Mouse (Mus musculus) lung, embryonic 16.5 days (tissue): Measurements from ENCODE around the gene Pabpc1l. TPM values are rescaled to one million over a fixed set of nuclear protein-coding genes. Genes with fewer than 3 reads are reported as not detected.

Experiments
- ATAC-seq: fragments of 200-750 bp; cut with Nextera tagmentation; 2 replicates; pipeline ENCODE4 v1.8.0; 2017; ENCODE audit warnings: low read depth, mild to moderate bottlenecking, moderate library complexity
- H3K27ac ChIP-seq: fragments of 300-500 bp; sonication (generic); 2 replicates; pipeline ENCODE4 v1.5.1; 2014; ENCODE audit warnings: mild to moderate bottlenecking, control low read depth, low read length
- H3K27me3 ChIP-seq: fragments of 300-500 bp; sonication (generic); 2 replicates; pipeline ENCODE4 v1.6.1; 2014; ENCODE audit warnings: low read depth, low read length, mixed read lengths; ENCODE audit not compliant: control insufficient read depth, insufficient read depth
- H3K36me3 ChIP-seq: fragments of 300-500 bp; sonication (generic); 2 replicates; pipeline ENCODE4 v1.6.1; 2014; ENCODE audit warnings: low read length; ENCODE audit not compliant: control insufficient read depth, insufficient read depth
- H3K4me1 ChIP-seq: fragments of 300-500 bp; sonication (generic); replicated peaks from 2 replicates; pipeline ENCODE4 v1.6.1; 2014; ENCODE audit warnings: low read length, mixed read lengths; ENCODE audit not compliant: control insufficient read depth, insufficient read depth
- H3K4me2 ChIP-seq: fragments of 300-500 bp; sonication (generic); 2 replicates; pipeline ENCODE4 v1.6.1; 2014; ENCODE audit warnings: low read depth, low read length, control low read depth
- H3K4me3 ChIP-seq: fragments of 300-500 bp; sonication (generic); 2 replicates; pipeline ENCODE4 v1.5.1; 2014; ENCODE audit warnings: mild to moderate bottlenecking, low read length, control low read depth
- H3K9ac ChIP-seq: fragments of 300-500 bp; sonication (generic); 2 replicates; pipeline ENCODE4 v1.6.1; 2014; ENCODE audit warnings: low read length, control low read depth
- H3K9me3 ChIP-seq: fragments of 300-500 bp; sonication (generic); 2 replicates; pipeline ENCODE4 v1.6.1; 2016; ENCODE audit warnings: low read length; ENCODE audit not compliant: control insufficient read depth
- WGBS: fragments of 180-500 bp; shearing (Covaris S2); extraction: QIAGEN DNeasy Blood & Tissue Kit; methylation state at CpG from one replicate; pipeline ENCODE4 v1.1.7; 2014; 5-methylcytosine and 5-hydroxymethylcytosine counted together
- polyA plus RNA-seq: library from polyadenylated mRNA; unstranded; fragments of >200 nt; fragmentation: Nextera tagmentation; extraction: Ambion mirVana; gene quantifications from 2 replicates; pipeline ENCODE4 v1.2.1, GENCODE M21; 2015

The Pabpc1l gene
- polyA plus RNA-seq, 1 experiment from 2014 or later = 0.77 TPM

DNA sequence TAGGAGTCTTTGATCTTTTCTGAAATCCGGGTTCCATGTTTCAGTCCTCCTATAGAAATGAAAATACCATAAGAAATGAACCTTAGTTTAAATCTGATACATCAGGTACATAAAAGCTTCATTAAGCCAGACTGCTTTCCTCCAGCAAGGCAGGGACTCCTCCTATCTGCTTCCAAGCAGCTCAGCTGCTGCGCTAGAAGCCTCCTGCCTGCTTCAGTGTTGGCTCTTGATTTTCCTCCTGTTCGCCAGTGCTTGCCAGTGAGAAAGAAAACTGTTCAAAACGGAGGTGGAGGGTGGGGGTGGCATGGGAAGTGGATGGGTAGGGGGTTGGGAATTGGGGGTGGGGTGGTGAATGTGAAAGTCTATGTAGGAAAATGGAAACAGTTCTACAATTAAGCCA is 64.3 kb downstream of the Pabpc1l start:
- 88% methylated on average over 4 of the region's 4 CpGs for WGBS
- Histone ChIP-seq H3K9me3 (no peaks in the 10 kb centered on the region), H3K4me3 (no peak overlapping the region), H3K36me3 (peaks cover 23% of the 10 kb centered on the region), H3K9ac (no peak overlapping the region), H3K27ac (no peak overlapping the region), H3K4me2 (no peak overlapping the region), H3K27me3 (no peaks in the 10 kb centered on the region), H3K4me1 (no peaks in the 10 kb centered on the region)
- ATAC-seq = no peak

- no peaks in the 10 kb centered on the region for H3K27me3 ChIP-seq
- ATAC-seq = no peak
- peaks cover 17% of the 10 kb centered on the region for H3K36me3 ChIP-seq
- no peak overlapping the region for H3K4me3 ChIP-seq
- H3K27ac ChIP-seq = no peak overlapping the region
- H3K4me1 ChIP-seq = no peaks in the 10 kb centered on the region
- no peaks in the 10 kb centered on the region for H3K9me3 ChIP-seq
- no peak overlapping the region for H3K4me2 ChIP-seq
- 71% methylated on average over 7 of the region's 7 CpGs for WGBS
- no peak overlapping the region for H3K9ac ChIP-seq
These were observed 68.9 kb downstream of the Pabpc1l start for GRCm38 (mm10) chr2:164094152-164094551.

- H3K27ac ChIP-seq = no peak overlapping the region
- peaks cover 16% of the 10 kb centered on the region; the same call in 1 of the 2 replicates for H3K36me3 ChIP-seq
- no peak overlapping the region for H3K4me3 ChIP-seq
- H3K4me1 ChIP-seq = no peaks in the 10 kb centered on the region
- no peak overlapping the region for H3K9ac ChIP-seq
- no peaks in the 10 kb centered on the region for H3K9me3 ChIP-seq
- WGBS = 88% methylated on average over 11 of the region's 11 CpGs
- H3K27me3 ChIP-seq = no peaks in the 10 kb centered on the region
- no peak for ATAC-seq
- no peak overlapping the region for H3K4me2 ChIP-seq
These were observed 73.5 kb downstream of the Pabpc1l start for GRCm38 (mm10) chr2:164098603-164099250.

Other genes starting within 250 kb of the Pabpc1l start
- gene Ccn5, start 204.6 kb upstream of the Pabpc1l start, polyA plus RNA-seq = 2.4 and 4.1 TPM in 2 replicates
- not detected in 2 replicates for gene Kcnk15, start 171.8 kb upstream of the Pabpc1l start, polyA plus RNA-seq
- 0.04 and 0.16 TPM in 2 replicates for gene Rims4, start 106.8 kb upstream of the Pabpc1l start, polyA plus RNA-seq
- 294 and 308 TPM in 2 replicates for gene Ywhab, start 30.5 kb upstream of the Pabpc1l start, polyA plus RNA-seq
- 22.3 and 31.5 TPM in 2 replicates for gene Stk4, start 44.9 kb downstream of the Pabpc1l start, polyA plus RNA-seq
- gene Tomm34, start 45.7 kb downstream of the Pabpc1l start, polyA plus RNA-seq = 51.3 and 54.2 TPM in 2 replicates
- not detected in 2 replicates for gene Kcns1, start 145.7 kb downstream of the Pabpc1l start, polyA plus RNA-seq
- gene Wfdc5, start 157.3 kb downstream of the Pabpc1l start, polyA plus RNA-seq = 0.16 TPM in 1 of 2 replicates, not detected in the other
- 0.34 TPM in 1 of 2 replicates, not detected in the other for gene Wfdc12, start 165.2 kb downstream of the Pabpc1l start, polyA plus RNA-seq
- gene Wfdc15a, start 174.7 kb downstream of the Pabpc1l start, polyA plus RNA-seq = not detected in 2 replicates
- 1.1 TPM in 1 of 2 replicates, not detected in the other for gene Wfdc15b, start 196.2 kb downstream of the Pabpc1l start, polyA plus RNA-seq
- not detected in 2 replicates for gene Svs2, start 213.0 kb downstream of the Pabpc1l start, polyA plus RNA-seq
- not detected in 2 replicates for gene Svs3b, start 231.2 kb downstream of the Pabpc1l start, polyA plus RNA-seq